Mouse (Mus musculus) liver, postnatal 0 days (tissue): Measurements from ENCODE around the gene Dbil5.

Experiments used
- CTCF ChIP-seq: sonication (generic); IDR thresholded peaks from 2 replicates; pipeline ENCODE4 v1.5.1; 2016; ENCODE audit warnings: antibody characterized with exemption, low read depth
- EP300 ChIP-seq: IDR thresholded peaks from 2 replicates; pipeline ENCODE4 v1.6.1; 2016; ENCODE audit warnings: antibody characterized with exemption, low read depth, mild to moderate bottlenecking

GRCm38 (mm10) chr11:76236136-76236535 lies 18.7 kb downstream of the Dbil5 start:
- TF ChIP-seq CTCF (no peak), EP300 (no peak)
